Mouse (Mus musculus) liver, adult 2 months (tissue): ENCODE data around the gene Cdh4.

Experiments used
- CTCF ChIP-seq: fragments of 200-500 bp; IDR thresholded peaks from 2 replicates; pipeline ENCODE4 v1.5.1; 2011; ENCODE audit warnings: low read depth, low read length, control low read depth
- POLR2A ChIP-seq: fragments of 200-500 bp; IDR thresholded peaks from 2 replicates; pipeline ENCODE4 v1.6.1; 2011; ENCODE audit warnings: low read length, control low read depth; ENCODE audit not compliant: insufficient read depth; ENCODE audit errors: extremely low read depth

- peak; percentile 45 for TF ChIP-seq CTCF
- TF ChIP-seq POLR2A, result no peak
Measured at GRCm38 (mm10) chr2:179914246-179914645, 472.0 kb downstream of the Cdh4 start.
